Mouse (Mus musculus) liver, adult 10 weeks (tissue): ENCODE data around the gene Tk1. TPM values are rescaled to one million over a fixed set of nuclear protein-coding genes. Genes with fewer than 3 reads are reported as not detected.

Experiments used
- polyA plus RNA-seq: library from polyadenylated mRNA; stranded (reverse); fragments of 350-450 nt; fragmentation: Illumina TruSeq; extraction: RNeasy Lipid Tissue Mini Kit (QIAGEN cat#74804); gene quantifications from one replicate; pipeline ENCODE4 v1.2.3, GENCODE M21; 2014; ENCODE audit warnings: low read depth, low replicate concordance

Tk1 gene
- polyA plus RNA-seq, result 3.3 TPM

DNA sequence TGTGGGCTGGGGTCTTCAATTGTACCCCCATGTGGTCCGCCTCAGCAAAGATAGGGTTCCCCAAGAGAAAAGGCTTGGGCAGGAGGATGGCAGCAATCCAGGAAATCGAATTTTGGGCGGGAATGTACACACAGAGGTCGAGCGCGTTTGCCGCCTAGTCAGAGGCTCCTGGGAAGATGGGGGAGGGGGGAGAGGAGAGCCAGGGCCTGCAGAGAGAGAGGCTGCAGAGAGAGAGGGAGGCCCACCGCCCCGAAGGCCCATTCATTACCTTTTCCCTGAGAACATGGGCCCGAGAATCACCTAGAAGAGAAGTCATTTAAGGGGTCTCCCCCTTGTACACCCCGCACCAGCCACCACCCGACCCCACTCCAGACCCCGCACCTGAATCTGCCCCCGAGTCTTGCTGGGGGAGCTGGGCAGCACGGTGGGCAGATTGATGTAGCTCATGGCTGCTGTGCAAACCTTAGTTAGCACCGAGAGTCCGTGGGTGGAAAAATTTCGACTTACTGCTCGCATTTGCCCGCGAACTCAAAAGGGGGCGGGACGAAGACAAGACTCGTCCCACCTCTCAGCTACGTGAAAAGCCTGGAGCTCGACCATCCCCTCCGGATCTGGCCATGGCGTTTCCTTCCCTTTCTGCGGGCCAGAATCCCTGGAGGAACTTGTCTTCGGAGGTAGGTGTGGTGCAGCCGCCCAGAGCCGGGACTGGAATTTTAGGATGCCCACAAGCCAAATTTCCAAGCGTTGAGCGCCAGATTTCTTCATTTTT, at the start of gene Tk1, which contains the start of gene Afmid:
Gene Tk1 (minus strand): TSS at position 760 of the 769 bp plus-strand sequence.
Gene Afmid (plus strand): TSS at position 592 of the 769 bp plus-strand sequence.

DNA sequence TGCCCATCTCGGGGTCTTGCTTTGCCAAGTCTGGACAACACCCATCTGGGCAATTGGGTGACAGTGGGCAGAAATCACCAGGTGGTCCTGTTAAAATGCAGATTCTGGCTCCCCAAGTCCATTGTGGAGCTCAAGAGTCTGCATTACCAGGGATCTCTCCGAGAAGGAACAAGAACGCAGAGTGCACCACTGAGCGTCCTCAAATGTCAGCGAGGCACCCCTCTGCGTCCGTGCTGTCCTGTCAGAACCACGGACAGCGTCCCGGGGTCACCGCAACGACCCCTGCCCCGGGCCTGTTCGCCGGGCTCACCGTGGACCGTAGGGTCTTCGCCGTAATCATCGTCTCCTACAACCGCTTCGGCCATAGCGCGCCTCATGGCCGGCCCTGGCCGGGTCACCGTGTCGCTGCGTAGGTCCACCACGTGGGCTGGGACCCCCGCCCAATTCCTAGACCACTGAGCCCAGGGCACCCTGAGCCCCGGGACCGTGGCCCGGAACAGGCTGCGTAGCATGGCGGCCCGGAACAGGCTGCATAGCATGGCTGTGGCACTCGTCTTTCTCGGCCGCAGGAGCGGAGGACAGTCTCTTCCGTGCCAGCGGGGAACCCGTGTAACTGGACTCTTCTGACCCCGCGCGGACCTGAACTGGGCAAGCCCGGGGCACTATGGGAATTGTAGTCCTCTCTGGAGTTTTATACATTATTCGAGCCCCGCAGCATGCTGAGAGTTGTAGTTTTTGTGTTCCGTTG, 47.1 kb upstream of the Tk1 start, which contains the start of gene Tha1:
Gene Tha1 (minus strand): TSS at position 621 of the 748 bp plus-strand sequence.

DNA sequence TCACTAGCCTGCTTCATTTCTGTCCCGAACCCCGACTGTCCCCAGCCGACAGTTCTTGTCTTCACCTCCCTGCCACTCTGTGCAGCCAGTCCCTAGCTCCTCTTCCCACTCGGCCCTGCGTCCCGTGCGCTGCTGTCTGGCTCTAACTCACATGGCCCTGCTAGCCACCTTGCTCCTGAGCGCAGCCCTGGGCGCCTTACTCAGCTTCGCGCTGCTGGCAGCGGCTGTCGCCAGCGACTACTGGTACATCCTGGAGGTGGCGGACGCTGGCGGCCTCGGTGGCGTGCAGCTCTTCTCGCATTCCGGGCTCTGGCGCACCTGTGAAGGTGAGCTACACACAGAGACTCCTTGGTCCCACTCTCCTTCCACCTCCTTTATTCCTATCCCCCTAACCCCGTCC, 34.7 kb upstream of the Tk1 start, which contains the start of gene Tmem235:
Gene Tmem235 (plus strand): TSS at position 152 of the 400 bp plus-strand sequence.

DNA sequence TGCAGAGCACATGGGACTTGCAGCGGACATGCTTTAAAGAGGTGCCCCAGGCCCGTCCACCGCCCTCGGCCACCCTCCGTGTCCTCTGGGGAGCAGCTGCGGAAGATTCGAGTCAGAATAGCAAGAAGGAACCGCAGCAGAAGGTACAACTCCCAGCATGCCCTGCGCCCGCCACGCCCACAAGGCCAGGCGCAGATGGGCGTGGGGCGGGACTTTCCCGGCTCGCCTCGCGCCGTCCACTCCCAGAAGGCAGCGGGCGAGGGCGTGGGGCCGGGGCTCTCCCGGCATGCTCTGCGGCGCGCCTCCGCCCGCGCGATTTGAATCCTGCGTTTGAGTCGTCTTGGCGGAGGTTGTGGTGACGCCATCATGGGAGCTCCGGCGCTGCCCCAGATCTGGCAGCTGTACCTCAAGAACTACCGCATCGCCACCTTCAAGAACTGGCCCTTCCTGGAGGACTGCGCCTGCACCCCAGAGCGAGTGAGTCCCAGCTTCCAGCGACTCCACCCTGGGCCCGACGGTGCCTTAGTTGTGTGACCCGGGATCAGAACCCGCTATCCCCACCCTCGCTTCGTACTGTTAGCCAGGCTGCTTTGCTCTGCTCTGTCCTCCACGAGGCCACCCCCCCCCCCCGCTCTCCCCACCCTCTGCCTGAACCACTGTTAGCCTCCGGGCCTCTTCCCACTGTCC, 23.2 kb upstream of the Tk1 start, which contains the start of gene Birc5:
Gene Birc5 (plus strand): TSS at position 267 of the 687 bp plus-strand sequence.

DNA sequence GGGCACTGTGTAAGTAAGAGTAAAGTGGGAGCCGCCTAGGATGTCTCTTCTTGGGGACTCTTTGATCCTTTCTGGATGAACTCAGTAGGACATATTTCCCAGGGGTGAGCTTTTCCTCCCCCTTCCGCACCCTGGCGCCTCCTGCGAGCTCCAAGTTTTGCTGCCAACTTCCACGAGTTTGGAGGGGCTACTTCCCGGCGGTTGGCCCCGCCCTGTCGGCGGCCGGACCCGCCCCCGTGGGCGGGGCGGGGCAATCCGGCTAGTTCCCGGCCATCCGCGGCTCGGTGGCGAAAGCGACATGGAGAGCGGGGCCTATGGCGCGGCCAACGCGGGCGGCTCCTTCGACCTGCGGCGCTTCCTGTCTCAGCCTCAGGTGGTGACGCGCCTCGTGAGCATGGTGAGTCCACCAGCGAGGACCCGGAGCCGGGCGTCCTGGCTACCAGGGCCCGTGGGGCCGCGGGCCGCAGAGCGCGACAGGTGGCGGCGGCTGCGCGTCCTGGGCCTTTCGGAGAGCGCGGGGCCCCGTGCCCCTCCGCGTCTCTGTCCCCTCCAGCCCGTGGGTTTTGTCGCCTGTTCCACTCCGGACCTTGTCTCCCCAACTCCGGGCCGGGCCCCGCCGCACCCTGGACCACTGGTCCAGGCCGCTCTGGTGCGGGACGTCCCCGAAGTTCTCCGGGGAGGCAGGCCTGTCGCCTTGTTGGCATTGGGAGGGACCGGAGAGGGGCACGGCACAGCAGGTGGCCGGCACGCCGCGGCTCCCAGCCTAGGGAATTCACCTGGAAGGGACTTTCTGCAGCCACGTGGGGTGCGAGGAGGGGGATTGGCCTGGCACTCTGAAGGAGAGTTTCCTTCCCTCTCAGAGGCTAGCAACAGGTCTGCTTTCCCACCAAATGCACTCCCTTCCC, 16.2 kb downstream of the Tk1 start, which contains the start of the genes Gm20708 and Syngr2:
Gene Gm20708 (plus strand): TSS at position 262 of the 905 bp plus-strand sequence.
Gene Syngr2 (plus strand): TSS at position 262 of the 905 bp plus-strand sequence.

DNA sequence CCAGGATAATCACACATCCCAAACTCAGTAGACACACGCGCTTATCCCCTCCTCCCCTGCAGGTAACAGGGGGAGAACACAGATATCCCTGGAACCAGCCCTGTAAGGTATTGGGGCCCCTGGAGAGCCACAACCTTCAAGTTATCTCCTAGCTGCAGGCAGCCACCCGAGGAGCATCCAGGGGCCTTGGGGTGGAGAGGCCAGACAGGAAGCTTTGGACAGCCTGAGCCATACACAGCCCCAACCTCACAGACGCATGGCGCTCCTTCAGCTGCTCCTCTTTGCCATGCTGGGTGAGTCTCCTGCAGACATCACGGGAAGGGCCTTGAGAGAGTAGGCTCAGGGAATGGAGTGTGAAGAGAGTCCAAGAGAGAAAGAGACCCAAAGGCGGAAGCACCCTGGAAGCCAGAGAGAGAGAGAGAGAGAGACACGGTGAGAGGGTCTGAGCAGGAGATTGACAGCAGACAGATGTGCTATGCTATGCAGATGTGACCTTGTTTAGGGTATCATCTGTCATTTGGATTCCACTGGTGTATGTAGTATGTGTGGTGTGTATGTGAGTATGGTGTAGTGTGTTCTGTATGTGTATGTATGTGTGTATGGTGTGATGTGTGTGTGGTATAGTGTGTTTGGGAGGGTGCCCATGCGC, 28.3 kb downstream of the Tk1 start, which contains the start of gene 6030468B19Rik:
Gene 6030468B19Rik (plus strand): TSS at position 150 of the 649 bp plus-strand sequence.

DNA sequence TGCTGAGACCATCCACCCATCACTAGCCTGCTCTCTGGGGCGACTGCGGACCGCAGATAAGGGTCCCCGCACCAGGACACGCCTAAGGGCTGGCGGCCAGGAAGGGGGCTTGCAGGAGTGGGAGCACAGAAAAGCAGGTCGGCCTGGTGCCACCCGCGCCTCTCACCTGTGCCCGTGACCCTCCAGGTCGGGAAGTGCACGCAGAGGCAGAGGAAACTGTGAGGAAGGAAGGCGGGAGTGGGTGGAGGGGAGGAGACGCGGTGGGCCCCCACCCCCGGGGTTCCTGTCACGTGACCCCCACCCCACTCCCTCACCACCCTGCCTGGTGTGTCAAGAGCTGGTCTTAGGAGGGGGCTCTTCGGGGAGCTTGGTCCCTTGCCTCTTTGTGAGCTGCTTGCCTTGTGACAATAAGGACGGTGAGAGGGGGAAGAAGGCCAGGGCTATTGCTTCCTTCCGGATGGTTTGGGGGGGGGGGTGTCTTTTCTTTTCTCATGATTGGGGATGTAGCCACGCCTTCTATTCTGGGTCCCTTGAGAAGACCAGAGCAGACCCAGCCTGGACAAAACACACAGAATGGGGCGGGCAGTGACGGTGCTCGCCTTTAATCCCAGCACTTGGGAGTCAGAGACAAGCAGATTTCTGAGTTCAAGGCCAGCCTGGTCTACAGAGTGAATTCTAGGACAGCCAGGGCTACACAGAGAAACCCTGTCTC, 43.7 kb downstream of the Tk1 start, which contains the start of the genes Tmc8 and Tmc6:
Gene Tmc8 (plus strand): TSS at position 84 of the 712 bp plus-strand sequence.
Gene Tmc6 (minus strand): TSS at position 206 of the 712 bp plus-strand sequence.

Other genes with a start within 250 kb of the Tk1 start
- 2.5 TPM for gene Tnrc6c, start 171.8 kb downstream of the Tk1 start, polyA plus RNA-seq
- not detected for gene Tmc8, start 44.0 kb downstream of the Tk1 start, polyA plus RNA-seq
- gene Tmc6, start 43.9 kb downstream of the Tk1 start, polyA plus RNA-seq, result 1.2 TPM
- not detected for gene 6030468B19Rik, start 28.4 kb downstream of the Tk1 start, polyA plus RNA-seq
- 52.2 TPM for gene Gm20708, start 16.4 kb downstream of the Tk1 start, polyA plus RNA-seq
- gene Syngr2, start 16.4 kb downstream of the Tk1 start, polyA plus RNA-seq, result 9.2 TPM
- gene Afmid, start 168 bp downstream of the Tk1 start, polyA plus RNA-seq, result 56.3 TPM
- gene Birc5, start 23.2 kb upstream of the Tk1 start, polyA plus RNA-seq, result 1.1 TPM
- not detected for gene Tmem235, start 34.7 kb upstream of the Tk1 start, polyA plus RNA-seq
- gene Tha1, start 47.4 kb upstream of the Tk1 start, polyA plus RNA-seq, result 0.24 TPM
- 4.7 TPM for gene Socs3, start 144.0 kb upstream of the Tk1 start, polyA plus RNA-seq
- 1.5 TPM for gene Pgs1, start 160.2 kb upstream of the Tk1 start, polyA plus RNA-seq